Mouse (Mus musculus) effector memory CD4-positive, alpha-beta T cell, adult 5 months (primary cell): ENCODE results near the gene Sync. TPM values are rescaled to one million over a fixed set of nuclear protein-coding genes. Genes with fewer than 3 reads are reported as not detected.

Source experiments
- polyA plus RNA-seq: library from polyadenylated mRNA; unstranded; fragments of 100-300 nt; shearing (Covaris generic); gene quantifications from one replicate; pipeline ENCODE4 v1.2.1, GENCODE M21; 2017

The Sync gene
- polyA plus RNA-seq = 0.16 TPM

GRCm38 (mm10) chr4:129287472-129287981 is at the start of gene Sync:
Gene Sync (plus strand): TSS chr4:129287617.

DNA sequence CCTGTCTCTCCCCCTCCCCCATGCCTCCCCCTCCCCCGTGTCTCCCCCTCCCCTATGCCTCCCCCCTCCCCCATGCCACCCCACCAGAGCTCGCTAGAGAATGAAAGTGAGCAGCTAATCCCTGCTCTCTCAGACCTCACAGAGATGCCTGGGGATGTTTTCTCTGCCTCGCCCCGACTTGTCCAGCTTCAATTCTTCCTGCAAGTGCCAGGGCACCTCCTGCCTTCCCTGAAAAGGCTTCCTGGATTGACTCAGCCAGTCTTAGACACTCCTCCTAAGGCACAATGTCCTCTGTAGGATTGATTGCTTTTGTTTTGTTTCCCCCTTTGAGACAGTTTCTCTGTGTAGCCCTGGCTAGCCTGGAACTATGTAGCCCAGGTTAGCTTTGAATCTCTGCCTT is 26.2 kb upstream of the Sync start, which contains the start of gene C77080:
Gene C77080 (minus strand): TSS at position 209 of the 400 bp plus-strand sequence.

DNA sequence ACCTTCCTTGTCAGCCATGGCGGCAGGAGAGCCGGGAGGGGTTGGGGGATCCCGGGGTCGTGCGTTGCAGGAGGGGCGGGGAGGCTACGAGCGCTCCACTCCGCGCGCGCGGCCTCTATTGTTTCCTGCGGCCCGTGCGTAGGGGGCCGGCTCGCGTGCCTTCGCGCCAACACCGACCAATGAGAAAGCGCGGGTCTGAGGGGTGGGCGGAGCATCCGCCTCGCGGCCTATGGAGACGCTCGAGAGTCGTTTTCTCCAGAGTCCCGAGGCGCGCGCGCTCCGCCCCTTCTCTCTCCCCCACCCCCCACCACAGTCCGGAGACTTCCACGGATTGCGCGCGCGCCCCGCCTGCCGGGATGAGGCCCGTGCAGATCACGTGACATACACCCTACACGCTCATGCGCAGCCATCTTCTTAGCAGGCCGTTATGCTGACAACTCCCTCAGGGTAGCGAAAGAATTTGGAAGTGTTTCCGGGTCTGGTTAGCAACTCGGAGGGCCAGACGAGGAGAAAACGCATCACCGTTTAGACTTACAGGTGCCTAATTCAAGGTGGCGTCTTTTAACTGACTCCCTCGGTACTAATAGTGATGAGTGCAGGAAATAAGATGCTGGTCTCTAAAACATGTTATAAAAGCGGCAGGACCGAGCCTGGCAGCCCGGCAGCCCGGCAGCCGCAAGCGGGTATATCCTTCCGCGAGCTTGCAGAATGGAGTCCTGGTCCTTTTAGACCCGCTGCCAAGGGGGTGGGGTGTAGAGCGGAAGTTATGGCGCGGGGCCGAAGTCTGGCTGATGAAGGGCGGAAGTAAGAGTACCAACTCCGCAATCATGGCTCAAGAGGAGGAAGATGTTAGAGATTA is 48.0 kb downstream of the Sync start, which contains the start of the genes Rbbp4 and Zbtb8os:
Gene Rbbp4 (minus strand): TSS at position 155 of the 859 bp plus-strand sequence.
Gene Zbtb8os (plus strand): TSS at position 480 of the 859 bp plus-strand sequence.

Other genes with a start within 250 kb of the Sync start
- gene Rnf19b, start 229.3 kb upstream of the Sync start, polyA plus RNA-seq = 109 TPM
- not detected for gene Tmem54, start 182.1 kb upstream of the Sync start, polyA plus RNA-seq
- gene Hpca, start 165.6 kb upstream of the Sync start, polyA plus RNA-seq = not detected
- 0.14 TPM for gene Fndc5, start 150.6 kb upstream of the Sync start, polyA plus RNA-seq
- 19.6 TPM for gene S100pbp, start 97.9 kb upstream of the Sync start, polyA plus RNA-seq
- 30.7 TPM for gene Yars, start 97.9 kb upstream of the Sync start, polyA plus RNA-seq
- gene C77080, start 26.2 kb upstream of the Sync start, polyA plus RNA-seq = 0.29 TPM
- gene Rbbp4, start 47.8 kb downstream of the Sync start, polyA plus RNA-seq = 265 TPM
- 37.8 TPM for gene Zbtb8os, start 48.1 kb downstream of the Sync start, polyA plus RNA-seq
- 3.1 TPM for gene Zbtb8a, start 90.5 kb downstream of the Sync start, polyA plus RNA-seq
- not detected for gene Zbtb8b, start 153.2 kb downstream of the Sync start, polyA plus RNA-seq
- 77.9 TPM for gene Bsdc1, start 174.0 kb downstream of the Sync start, polyA plus RNA-seq
- gene Tssk3, start 203.4 kb downstream of the Sync start, polyA plus RNA-seq = not detected
- gene Fam229a, start 203.6 kb downstream of the Sync start, polyA plus RNA-seq = not detected
- 56.0 TPM for gene Marcksl1, start 226.0 kb downstream of the Sync start, polyA plus RNA-seq